Comparison of ENCODE assay signal across 12 mouse cellular contexts in genomic region chr16:91839462-91839861, GRCm38 (mm10).
DNase-seq lines count a peak whose midpoint lies in the region; ATAC-seq and TF ChIP-seq lines count a peak whose summit lies in the region.
"Had no signal": no experiment of that assay in that cellular context is flagged by ENCODE, and none has a peak within 500 bp of the region (broad histone marks: within the 10 kb centered on the region; RNA-seq: fewer than 3 reads in every experiment).

No protein-coding gene starts in this region.

- peaks cover 5% of the 10 kb centered on the region; the same call in 1 of the 2 replicates for H3K4me1 ChIP-seq in kidney, adult 2 months (ENCODE audit: control insufficient read depth, insufficient read depth, low read length)
- H3K4me1 ChIP-seq in midbrain, embryonic 11.5 days (ENCODE audit: control insufficient read depth, insufficient read depth, low read length), result peaks cover 18% of the 10 kb centered on the region
- peaks cover 36% of the 10 kb centered on the region for H3K4me1 ChIP-seq in midbrain, embryonic 10.5 days

- no peak overlapping the region for H3K9ac ChIP-seq in midbrain, embryonic 11.5 days (ENCODE audit: low read length)
- H3K9ac ChIP-seq: liver, embryonic 14.5 days had no signal

- WGBS in kidney, adult 2 months, result 46% methylated on average over 11 of the region's 11 CpGs
- WGBS in midbrain, embryonic 11.5 days, result 79% methylated on average over 11 of the region's 11 CpGs
- WGBS in midbrain, embryonic 10.5 days, result 77% methylated on average over 11 of the region's 11 CpGs

- TF ChIP-seq POLR2A in kidney, adult 2 months (IDR thresholded peaks at IDR 0.05; ENCODE audit: low read depth, low read length), result no peak

- no peak for ATAC-seq in midbrain, embryonic 11.5 days (ENCODE audit: low FRiP score)
- ATAC-seq: forebrain, embryonic 16.5 days; midbrain, embryonic 16.5 days had no signal

- no peaks in the 10 kb centered on the region for H3K9me3 ChIP-seq in midbrain, embryonic 11.5 days (ENCODE audit: control insufficient read depth, low read length)
- no peaks in the 10 kb centered on the region for H3K9me3 ChIP-seq in midbrain, embryonic 10.5 days (replicated peaks)

- H3K4me2 ChIP-seq in midbrain, embryonic 11.5 days, result no peak overlapping the region

- H3K27me3 ChIP-seq in kidney, adult 2 months (replicated peaks; ENCODE audit: control insufficient read depth, insufficient read depth, low read length), result no peaks in the 10 kb centered on the region
- H3K27me3 ChIP-seq in midbrain, embryonic 11.5 days (ENCODE audit: control insufficient read depth, insufficient read depth, low read length), result no peaks in the 10 kb centered on the region
- no peaks in the 10 kb centered on the region for H3K27me3 ChIP-seq in midbrain, embryonic 10.5 days (ENCODE audit: low read depth, poor library complexity, severe bottlenecking)

- peak; percentile 37 for DNase-seq in adrenal gland, postnatal 14 days
- no peak for DNase-seq in adrenal gland, postnatal 4 days (ENCODE audit: low spot score in 2 of 2)
- peak; percentile 29 for DNase-seq in ES-CJ7 (ENCODE audit: low read depth, low spot score)
- peak; percentile 77 for DNase-seq in kidney, adult 2 months
- peak; percentile 44 for DNase-seq in liver
- no peak for DNase-seq in midbrain, embryonic 11.5 days (ENCODE audit: low spot score, missing footprints)
- no peak for DNase-seq in testis, postnatal 14 days (ENCODE audit: low spot score)
- DNase-seq in midbrain, embryonic 10.5 days (ENCODE audit: low spot score), result no peak
- DNase-seq: thymus, adult 18-20 months had no signal

- no peaks in the 10 kb centered on the region for H3K36me3 ChIP-seq in kidney, adult 2 months (ENCODE audit: control insufficient read depth, insufficient read depth, low read length)
- H3K36me3 ChIP-seq in midbrain, embryonic 11.5 days (ENCODE audit: control insufficient read depth, insufficient read depth, low read length), result peaks cover 3% of the 10 kb centered on the region
- H3K36me3 ChIP-seq in midbrain, embryonic 10.5 days, result peaks cover 77% of the 10 kb centered on the region

- H3K4me3 ChIP-seq in kidney, adult 2 months (ENCODE audit: insufficient read depth, low read depth, low read length), result no peak overlapping the region
- no peak overlapping the region for H3K4me3 ChIP-seq in midbrain, embryonic 11.5 days (ENCODE audit: low read depth, low read length)
- no peak overlapping the region for H3K4me3 ChIP-seq in midbrain, embryonic 10.5 days

- no peak overlapping the region for H3K27ac ChIP-seq in kidney, adult 2 months (ENCODE audit: insufficient read depth, low read depth, low read length)
- H3K27ac ChIP-seq in midbrain, embryonic 11.5 days (ENCODE audit: low read depth, low read length), result no peak overlapping the region
- H3K27ac ChIP-seq in midbrain, embryonic 10.5 days (replicated peaks), result no peak overlapping the region
- H3K27ac ChIP-seq: liver, embryonic 14.5 days had no signal

- TF ChIP-seq CTCF in kidney, adult 2 months (conservative IDR thresholded peaks at IDR 0.05; ENCODE audit: insufficient read depth, insufficient read length, low read depth, low read length), result no peak

Comparison
In these comparisons a context has a peak if more than half of its experiments do, and no peak if none do; other contexts are left out.
1. DNase-seq: peak in adrenal gland, postnatal 14 days (single experiment), ES-CJ7 (single experiment), kidney, adult 2 months (single experiment) and liver (single experiment); none in adrenal gland, postnatal 4 days (0 of 2), midbrain, embryonic 11.5 days (single experiment), testis, postnatal 14 days (single experiment) and midbrain, embryonic 10.5 days (single experiment).